Mouse (Mus musculus): Measurements from ENCODE around the gene Iah1.

DNA sequence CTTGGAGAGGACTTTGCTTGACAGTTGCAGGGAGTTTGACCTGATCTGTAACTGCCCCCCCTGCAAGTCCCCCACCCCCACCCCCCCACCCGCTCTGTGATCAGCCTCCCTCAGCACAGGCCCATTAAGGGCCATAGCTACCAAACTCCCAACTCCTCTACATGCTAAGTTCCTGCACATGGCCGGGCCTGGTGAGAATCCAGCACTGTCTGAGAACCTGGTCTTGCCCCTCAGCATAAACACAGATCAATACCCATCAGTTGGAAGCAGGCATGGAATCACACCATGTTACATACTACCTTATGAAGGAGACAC lies 49.4 kb upstream of the Iah1 start:
- TF ChIP-seq CTCF (IDR thresholded peaks at IDR 0.05; ENCODE audit: control insufficient read depth, insufficient read depth, insufficient replicate concordance, low read depth, low read length) (no peak), POLR2A (IDR thresholded peaks at IDR 0.05; ENCODE audit: control insufficient read depth, low read depth, low read length) (no peak)
